Mouse (Mus musculus): ENCODE results near the gene Maged1.
A peak's percentile ranks its signal among the peaks of the same experiment; 100 is the strongest.
"Not testable (repeated sequence)": the region's sequence is repeated elsewhere in the genome, so short reads cannot be mapped to it uniquely, and the experiment has no call there.

Maged1 gene

DNA sequence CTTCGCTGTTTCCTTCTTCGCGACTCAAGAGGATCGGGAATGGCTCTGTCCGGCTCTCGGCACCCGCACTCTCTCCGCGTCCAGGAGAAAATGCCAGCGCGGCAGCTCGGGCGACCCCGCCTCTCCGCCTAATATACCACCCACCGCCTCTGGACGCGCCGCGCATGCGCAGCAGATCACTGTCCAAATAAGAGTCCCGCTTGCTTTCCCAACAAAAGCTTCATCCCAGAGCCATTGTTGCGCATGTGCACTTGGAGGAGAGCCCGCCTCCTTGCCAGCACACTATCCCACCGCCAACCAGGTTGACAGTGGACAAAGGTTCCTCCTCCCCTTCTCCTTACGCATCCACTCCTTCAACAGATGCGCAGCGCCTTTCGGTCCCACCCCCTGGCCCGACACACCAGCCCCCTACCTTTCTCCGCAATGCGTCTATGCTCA lies at the start of gene Maged1:
Maged1 (minus strand) TSS at position 226 of the 438 bp plus-strand sequence.
- DNase-seq: peak; percentile 93

DNA sequence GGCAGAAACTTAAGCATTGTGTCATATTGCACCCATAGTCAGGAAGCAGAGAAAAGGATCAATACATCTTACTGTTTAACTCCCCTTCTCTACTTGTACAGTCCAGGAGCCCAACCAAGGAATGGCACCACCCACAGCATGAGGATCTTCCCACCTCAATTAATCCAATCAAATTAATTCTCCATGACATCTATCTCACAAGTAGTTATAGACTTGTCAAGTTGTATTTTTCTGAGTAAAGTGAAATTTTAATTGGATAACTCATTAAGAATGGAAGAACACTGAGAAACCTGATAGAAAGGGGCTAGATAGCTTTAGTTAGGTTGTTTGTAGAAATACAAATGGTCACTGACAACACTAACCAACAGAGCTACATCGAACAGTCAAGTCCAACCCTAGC lies 38.3 kb upstream of the Maged1 start:
- DNase-seq: no peak

DNA sequence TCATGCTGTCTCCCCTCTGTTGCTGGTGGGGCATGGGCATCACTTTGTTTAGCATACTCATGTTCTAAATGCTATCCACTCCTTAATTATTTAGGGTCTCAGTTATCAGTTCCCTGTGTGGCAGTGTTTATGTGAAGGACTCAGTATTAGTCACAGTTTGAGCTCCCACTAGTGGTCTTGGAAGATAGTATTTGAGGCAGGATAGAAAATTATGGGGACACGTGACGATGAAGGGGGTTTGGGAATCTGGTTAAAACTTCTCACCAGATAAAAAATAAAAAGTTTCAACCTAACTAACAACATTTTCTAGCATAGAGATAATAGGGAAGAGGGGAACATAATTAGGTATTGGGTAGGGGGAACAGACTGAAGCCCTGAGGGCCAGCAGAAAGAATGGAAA lies 22.8 kb upstream of the Maged1 start:
- DNase-seq: no peak

DNA sequence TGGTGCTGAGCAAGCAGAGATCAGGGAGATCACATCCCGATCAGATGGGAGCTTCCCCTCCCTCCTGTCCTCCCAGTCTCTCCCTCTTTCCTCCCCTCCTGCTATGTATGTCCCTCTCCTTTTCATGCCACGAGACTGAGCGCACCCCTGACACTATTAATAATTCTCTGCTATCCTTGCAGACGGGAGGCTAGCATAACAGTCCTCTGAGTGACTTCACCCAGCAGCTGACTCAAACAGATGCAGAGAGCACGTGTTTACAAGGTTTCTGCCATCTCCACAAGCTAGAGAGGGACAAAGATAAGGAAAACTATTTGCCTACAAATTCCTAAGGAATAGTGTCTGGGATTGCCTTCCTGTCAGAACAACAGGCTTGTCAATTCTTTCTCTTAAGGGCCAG lies 20.4 kb upstream of the Maged1 start:
- no peak for DNase-seq

DNA sequence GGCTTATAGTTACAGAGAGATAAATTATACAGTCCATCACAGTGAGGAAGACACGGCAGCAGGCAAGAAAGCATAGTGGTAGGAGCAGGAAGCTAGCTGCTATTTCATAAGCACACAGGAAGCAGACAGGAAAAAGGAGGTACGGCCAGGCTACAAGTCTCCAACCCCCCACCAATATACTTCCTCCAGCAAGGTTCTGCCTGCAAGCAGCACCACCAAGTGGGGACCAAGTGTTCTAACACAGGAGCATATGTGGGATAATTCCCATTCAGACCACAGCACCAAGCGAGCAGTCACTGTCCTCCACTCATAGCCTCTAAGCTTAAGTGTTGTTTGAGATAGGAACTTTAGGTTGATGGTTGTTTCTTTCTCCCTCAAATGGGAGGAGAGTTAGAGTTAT lies 6.3 kb upstream of the Maged1 start:
- DNase-seq: no peak

DNA sequence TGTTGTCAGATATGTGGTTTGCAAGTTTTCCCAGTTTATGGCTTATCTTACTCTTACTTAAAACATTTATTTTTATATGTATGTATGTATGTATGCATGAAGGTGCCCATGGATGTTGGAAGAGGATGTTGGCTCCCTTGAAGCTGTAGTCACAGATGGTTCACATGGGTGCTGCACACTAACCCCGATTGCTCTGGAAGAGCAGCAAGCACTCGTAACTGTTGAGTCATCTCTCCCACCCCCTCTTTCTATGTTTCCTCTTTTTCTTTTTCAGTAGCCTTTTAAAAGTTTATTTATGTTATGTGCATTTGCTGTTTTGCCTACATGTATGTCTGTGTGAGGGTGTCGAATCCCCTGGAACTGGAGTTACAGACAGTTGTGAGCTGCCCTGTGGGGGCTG lies 4.0 kb upstream of the Maged1 start:
- no peak for DNase-seq

DNA sequence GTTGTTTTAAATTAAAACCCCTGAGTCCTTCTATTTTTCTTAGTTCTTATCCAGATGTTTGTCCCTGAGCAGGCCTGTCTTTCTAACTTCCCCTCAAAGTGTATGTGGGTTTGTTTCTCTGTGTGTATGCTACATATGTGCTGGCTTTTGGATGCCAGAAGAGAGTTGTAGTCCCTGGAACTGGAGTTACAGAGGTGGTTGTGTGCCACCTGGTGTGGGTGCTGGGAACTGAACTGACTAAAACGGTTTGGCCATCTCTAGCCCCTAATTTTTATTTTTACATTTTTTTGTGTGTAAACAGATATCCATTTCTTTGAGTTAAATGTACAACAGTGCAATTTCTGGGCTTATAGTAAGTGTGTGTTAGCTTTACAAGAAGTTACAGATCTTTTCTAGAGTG lies 3.0 kb upstream of the Maged1 start:
- DNase-seq: peak; percentile 28

DNA sequence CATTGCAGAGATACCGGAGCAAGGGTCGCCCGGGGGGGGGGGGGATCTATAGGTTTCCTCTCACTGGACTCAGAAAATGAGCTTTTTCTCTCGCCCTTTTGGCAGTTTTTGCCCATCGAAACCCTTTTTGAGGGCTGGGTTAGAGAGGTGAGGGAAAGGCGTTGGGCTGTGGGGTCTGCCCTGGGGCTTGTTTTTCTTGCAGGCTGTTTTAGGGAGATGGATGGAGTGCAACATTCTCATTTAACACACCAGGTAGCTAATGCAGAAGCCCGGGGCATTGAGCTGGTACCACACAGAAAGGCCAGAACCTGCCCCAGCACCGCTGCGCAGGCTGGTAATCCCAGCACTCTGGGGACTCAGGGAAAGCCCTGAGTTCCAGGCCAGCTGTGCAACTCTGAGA lies 593 bp upstream of the Maged1 start:
- DNase-seq: no peak

DNA sequence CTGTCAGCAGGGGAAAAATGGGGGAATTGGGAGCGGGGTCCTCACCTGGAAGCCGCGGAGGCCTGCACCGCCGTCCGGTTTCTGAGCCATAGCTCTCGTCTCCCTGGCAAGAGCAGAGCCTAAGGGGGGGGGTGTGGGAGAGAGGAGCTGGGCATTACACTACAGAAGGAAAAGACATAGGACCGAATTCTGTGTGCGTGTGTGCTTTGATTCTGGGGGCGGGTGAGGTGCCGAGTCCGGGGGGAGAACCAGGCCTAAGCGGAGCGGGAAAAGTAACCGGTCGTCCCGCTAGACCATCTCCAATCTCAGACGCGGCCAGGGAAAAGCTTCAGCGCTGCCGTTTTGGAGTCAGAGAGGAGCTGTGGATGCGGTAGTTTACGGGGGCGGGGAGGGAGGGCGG lies 737 bp downstream of the Maged1 start:
- DNase-seq: no peak

DNA sequence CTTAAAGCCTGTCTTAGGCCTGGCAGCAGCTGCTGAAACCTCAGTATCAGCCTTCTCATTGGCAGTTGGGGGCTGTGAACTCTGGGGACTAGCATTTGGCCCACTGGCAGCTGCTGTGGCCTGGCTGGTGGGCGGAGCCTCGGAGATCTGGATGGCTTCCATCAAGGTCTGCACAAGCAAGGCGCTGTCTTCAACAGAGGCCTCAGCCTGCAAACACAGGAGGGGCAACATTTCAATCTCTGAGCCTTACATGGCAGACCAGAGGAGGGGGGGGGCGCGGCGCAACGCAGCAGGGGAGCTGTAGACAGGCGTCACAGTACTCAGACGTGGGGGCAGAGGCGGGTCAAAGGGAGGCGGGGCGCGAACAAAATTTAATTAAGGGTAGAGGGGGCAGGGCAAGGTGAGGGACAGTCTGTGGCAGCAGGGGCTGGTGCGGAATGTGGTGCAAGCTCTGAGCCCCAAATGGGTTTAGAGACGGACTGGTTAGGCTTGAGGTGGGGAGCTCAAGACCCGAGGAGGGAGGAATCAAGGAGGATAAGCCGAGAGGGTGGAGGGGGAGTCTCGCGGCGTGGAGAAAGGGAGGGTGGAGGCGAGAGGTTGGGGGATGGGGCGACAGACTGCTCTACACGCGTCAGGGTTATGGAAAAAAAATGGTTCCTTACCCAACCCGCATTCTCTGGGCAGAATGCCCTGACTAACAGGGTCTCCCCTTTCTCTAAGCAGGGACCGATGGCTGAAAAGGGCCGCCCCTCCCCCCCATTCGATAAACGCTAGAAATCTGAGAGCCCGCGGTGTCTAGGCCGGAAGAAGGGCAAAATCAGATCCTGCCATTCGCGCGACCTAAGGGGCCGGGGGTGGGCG lies 1.4 kb downstream of the Maged1 start:
- DNase-seq: peak; percentile 54

DNA sequence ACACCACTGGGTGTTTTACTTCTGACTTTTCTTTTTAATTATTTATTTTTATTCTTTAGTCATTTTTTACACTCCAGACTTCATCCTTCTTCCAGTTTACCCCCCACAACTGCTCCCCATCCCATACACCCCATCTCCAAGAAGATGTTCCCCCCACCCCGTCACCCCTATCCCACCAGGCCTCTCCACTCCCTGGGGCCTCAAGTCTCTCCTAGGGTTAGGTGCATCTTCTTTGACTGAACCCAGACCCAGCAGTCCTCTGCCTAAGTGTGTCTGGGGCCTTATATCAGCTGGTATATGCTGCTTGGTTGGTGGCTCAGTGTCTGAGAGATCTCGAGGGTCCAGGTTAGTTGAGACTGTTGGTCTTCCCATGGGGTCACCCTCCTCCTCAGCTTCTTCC lies 7.6 kb downstream of the Maged1 start:
- DNase-seq: no peak

DNA sequence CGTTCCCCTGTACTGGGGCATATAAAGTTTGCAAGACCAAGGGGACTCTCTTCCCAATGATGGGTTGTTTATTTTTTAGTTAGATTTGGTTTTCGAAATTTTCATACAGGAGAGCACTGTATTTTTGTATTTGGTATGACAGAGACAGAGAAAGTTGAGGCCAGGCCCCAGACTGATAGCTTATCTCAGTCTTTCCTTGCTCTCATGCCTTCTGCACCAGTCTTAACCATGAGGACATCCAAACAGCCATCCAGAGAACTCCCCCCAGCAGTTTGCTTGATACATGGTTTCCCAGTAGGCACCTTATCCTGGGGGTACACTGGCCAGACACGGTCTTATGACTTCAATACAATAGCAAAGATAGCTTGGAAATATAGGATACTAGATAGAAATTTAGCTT lies 11.6 kb downstream of the Maged1 start:
- DNase-seq: no peak

DNA sequence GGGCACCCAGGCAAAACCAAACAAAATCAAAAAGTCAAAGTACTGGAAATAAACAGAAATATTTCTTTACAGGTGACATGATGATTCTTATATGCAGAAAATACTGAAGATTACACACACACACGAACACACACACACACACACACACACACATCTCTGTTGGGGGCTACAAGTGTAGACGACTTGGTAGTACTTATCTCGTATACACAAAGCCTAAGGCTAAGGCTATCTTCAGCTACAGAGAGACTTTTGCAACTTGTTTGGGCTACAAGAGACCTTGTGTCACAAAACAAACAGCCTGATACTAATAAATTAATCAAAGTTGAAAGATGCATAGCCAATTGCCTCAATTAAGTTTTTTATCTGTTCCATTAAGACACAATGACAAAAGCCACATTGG lies 19.8 kb downstream of the Maged1 start:
- DNase-seq: no peak

DNA sequence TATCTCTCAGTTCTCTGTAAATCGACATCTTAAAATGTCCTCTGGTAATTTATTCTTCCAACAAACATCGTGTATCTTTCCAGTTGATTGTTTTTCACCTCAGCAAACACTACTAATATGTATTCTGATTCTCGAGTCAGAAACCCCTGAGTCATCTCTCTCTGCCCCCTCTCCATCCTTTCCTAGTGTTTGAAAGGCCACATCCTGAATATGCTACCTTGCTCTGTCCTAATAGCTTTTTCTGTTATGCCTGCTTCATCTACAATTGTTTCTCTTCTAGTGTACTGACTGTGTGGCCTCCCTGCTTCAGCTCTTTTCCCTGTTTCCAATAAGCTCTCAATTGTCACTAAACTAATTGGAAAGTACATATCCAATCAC lies 33.5 kb downstream of the Maged1 start:
- DNase-seq: no peak

DNA sequence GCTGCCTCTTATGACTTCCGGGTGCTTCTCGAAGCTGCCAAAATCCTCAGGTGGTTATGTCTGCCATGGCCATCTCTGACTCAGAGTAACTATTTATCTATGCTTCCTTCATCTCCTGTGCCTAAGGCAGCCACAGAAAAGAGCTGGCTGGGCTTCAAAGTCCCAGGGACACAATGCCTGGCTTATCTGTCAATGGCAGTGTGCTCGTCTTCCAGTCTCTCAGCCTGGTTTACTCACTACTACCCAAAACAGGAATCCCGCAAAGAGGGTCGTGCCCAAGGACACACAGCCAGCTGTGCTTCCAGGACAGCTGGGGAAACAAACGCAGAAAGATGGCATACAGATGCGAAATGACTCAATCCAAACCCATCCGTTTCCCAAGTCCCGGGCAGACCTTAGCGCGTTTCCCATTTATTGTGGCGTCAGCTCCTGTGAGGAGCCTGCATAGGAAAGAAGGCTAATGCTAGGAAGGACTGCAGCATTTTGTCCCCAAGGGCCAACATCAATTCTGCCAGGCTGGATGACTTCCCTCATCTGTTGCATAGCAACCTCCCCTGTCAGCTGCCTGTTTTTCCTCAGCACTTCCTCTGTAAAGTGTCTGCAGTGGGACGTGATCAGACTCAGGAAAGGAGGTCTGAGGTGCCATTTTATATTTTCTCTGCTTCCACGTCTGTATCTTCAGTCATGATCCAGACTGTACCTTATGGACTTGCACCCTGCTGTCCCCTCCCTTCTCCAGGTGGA lies 34.1 kb downstream of the Maged1 start:
- not testable (repeated sequence) for DNase-seq

DNA sequence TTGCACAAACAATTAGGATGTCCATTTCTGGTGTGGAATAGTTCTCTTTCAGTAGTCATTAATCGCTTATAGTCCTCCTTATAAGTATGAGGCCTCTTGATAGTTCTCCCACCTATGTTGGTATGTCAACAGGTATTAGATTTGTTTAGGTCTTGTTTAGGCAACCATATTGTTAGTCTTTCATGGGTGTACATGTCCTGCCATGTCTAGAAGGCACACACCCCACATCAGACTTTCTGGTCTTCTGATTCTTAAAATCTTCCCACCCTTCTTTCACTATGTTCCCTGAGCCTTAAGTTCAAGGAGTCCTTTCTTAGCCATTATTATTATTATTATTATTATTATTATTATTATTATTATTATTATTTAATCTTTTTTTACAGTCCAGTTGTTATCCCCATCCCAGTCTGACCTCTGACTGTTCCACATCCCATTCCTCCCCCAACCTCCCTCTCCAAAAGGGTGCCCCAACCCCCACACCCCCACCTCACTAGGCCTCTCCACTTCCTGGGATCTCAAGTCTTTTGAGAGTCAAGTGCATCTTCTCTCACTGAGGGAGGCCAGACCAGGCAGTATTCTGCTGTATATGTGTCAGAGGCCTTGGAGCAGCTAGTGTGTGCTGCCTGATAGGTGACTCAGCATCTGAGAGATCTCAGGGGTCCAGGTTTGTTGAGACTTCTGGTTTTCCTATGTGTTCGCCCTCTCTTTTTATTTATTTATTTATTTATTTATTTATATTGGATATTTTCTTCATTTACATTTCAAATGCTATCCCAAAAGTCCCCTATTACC lies 55.7 kb downstream of the Maged1 start:
- DNase-seq: no peak

All from lung, postnatal 36 days (tissue).